Mouse (Mus musculus): ENCODE measurements around the gene Shroom1.

GRCm38 (mm10) chr11:53505026-53505663, 48.1 kb downstream of the Shroom1 start:
- TF ChIP-seq CTCF (IDR thresholded peaks at IDR 0.05; ENCODE audit: low read depth, low read length) = no peak
- TF ChIP-seq POLR2A (IDR thresholded peaks at IDR 0.05; ENCODE audit: borderline replicate concordance, low read depth, low read length) = no peak
